Mouse (Mus musculus): ENCODE measurements around the gene Lemd1.
"Not testable (repeated sequence)": the region's sequence is repeated elsewhere in the genome, so short reads cannot be mapped to it uniquely, and the experiment has no call there.

The Lemd1 gene

GRCm38 (mm10) chr1:132191093-132191785, at the start of gene Lemd1, which contains the start of gene AC124108.1:
Lemd1 (plus strand) TSS chr1:132191431.
AC124108.1 (plus strand) TSS chr1:132191457.
- DNase-seq (ENCODE audit: low read depth, low spot score): no peak

GRCm38 (mm10) chr1:132141753-132142152, 49.5 kb upstream of the Lemd1 start:
- no peak for DNase-seq (ENCODE audit: low read depth, low spot score)

- DNase-seq (ENCODE audit: low read depth, low spot score): no peak
Measured at GRCm38 (mm10) chr1:132143079-132143478, 48.2 kb upstream of the Lemd1 start.

DNA sequence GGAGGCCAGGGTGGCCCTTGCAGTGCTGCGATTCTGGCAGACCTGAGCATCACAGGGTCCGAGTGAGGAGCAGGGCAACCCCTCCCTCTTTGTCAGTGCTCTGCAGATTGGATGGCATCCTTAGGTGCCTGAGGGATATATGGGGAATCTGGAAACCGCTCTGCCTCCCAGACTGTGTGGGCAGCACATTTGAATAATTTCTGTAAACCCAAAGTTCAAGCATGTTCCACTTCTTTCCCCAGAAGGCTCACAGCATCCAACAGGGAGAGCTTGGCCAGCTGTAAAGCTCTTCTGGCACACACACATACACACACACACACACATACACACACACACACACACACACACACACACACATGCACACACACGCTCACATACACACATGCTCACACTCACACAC, 47.5 kb upstream of the Lemd1 start:
- DNase-seq (ENCODE audit: low read depth, low spot score): peak; percentile 80

DNA sequence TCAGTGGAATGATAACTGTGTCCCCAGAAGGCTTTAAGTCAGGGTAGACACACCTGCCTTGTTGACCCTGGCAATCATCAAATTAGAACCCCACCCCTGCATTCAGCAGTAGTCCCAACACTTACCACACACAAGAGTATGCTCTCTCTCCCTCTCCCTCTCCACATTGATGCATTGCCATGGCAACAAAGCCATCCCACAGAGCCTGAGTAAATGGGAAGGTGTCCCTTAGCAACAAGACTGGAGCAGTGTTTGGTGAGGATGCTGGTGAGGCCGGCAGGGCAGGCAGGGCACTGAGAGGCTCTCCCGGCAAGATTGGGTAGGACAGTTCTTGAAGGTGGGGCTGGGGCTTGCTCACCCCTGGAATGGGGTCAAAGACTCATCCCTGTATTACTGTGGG, 47.0 kb upstream of the Lemd1 start:
- DNase-seq (ENCODE audit: low read depth, low spot score): peak; percentile 94

GRCm38 (mm10) chr1:132144837-132145236, 46.4 kb upstream of the Lemd1 start:
- DNase-seq (ENCODE audit: low read depth, low spot score): no peak

DNA sequence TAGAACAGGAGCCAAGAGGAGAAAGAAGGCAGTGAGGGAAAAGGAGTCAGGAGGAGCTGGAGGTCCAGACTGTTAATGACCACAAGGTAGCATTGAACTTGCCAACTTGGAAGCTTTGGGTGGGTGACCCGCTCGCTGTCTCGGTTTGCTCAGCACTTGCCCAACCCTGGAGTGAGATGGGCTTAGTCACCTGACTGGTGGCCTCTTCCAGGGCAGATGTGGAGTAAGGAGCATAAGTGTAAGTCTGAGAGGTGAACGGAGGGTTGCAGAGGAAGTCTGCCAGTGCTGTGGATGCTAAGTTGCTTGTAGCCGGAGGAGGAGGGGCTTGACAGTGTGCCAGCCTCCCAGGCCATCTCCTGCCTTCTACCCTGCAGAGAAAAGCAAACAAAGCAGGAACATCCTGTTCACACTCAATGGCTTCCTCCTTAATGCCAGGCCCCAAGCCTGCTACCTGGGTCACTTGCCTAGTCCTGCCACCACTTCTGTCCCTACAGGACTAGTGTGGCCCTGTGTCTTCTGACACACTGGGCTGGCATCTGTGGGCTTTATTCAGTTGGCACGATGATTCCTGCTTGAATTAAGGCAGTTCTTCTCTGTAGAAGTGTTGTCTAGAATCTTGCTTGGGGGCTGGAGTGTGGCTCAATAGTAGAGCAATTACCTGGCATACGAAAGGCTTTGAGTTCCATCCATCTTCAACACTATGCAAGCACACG, 45.1 kb upstream of the Lemd1 start:
- DNase-seq (ENCODE audit: low read depth, low spot score): no peak

- DNase-seq (ENCODE audit: low read depth, low spot score): no peak
Measured at GRCm38 (mm10) chr1:132149410-132149809, 41.8 kb upstream of the Lemd1 start.

DNA sequence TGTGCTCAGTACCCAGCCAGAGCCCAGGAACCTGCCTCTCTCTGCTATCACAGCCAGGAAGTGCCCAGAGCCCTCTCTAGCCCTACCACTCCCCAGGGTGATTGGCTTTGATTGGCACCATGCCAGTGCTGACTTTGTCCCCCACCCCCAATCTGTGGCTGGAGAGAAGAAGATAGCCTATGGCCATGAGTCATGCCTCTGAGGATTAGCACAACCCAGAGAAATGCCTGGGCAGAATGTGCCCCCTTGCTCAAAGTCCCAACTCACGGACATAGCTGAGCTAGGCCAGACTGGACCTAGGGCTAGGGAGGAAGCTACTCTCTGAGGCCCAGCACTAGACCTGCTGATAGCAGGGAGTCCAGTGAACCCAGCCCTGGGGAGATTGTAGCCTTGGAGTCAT, 41.1 kb upstream of the Lemd1 start:
- no peak for DNase-seq (ENCODE audit: low read depth, low spot score)

DNA sequence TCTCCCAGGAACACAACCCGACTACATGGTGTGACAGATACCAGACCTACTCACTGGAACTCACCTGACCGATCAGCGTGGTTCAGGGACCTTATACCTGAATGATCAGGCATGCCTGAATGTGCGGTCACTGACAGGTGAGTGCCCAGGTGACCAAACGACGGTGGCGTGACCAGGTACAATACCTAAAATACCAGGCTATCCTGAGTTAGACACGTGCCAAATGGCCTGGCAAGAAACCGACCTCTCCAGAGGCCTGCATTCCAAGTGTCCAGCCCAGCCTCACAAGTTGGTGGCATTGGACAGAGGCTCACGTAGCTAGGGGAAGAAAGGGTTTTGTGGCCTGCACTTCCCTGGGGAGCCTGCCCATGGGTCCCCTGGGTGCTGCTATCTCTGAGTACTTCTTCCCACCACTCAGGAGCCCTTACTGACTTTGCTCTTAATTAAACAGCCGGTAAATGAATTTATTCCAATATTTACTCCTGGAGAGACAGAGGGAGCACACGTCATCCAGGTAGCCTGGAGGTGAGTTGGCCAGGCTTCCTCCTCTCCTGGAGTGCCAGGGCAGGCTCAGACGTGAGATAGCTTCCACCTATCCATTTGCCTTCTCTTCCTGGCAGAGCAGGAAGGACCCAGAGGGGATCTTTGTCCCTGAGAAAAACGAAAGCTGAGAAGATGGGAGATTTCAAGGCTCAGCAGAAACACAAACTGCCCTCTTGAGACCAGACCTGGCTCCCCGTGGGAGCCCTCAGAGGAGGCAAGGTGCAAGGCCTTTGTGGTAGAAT, 40.2 kb upstream of the Lemd1 start:
- DNase-seq (ENCODE audit: low read depth, low spot score): no peak

- no peak for DNase-seq (ENCODE audit: low read depth, low spot score)
Measured at GRCm38 (mm10) chr1:132151908-132152307, 39.3 kb upstream of the Lemd1 start.

- no peak for DNase-seq (ENCODE audit: low read depth, low spot score)
Measured at GRCm38 (mm10) chr1:132153086-132153690, 38.0 kb upstream of the Lemd1 start.

- DNase-seq (ENCODE audit: low read depth, low spot score): peak; percentile 35
Measured at GRCm38 (mm10) chr1:132153691-132154090, 37.5 kb upstream of the Lemd1 start.

- DNase-seq (ENCODE audit: low read depth, low spot score): peak; percentile 88
Measured at GRCm38 (mm10) chr1:132155737-132156136, 35.5 kb upstream of the Lemd1 start.

GRCm38 (mm10) chr1:132157016-132157781, 34.0 kb upstream of the Lemd1 start:
- peak; percentile 96 for DNase-seq (ENCODE audit: low read depth, low spot score)

DNA sequence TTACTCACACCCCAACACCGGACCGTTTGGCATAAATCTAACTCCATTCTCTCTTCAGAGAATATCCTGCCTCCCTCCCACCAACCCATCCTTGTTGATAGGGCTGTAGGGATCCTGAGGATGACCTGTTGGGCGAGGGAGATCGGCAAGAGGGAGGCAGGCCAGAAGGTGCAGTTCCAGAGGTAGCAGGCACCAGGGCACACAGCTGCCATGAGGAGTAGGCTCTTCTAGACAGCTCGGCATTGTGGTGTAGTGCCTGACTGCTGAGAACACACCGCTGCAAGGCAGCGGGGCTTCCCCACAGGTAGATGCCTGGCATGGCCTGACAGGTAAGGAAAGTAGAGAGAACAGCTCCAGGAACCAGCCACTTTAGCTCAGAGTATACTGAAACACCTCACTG, 33.4 kb upstream of the Lemd1 start:
- DNase-seq (ENCODE audit: low read depth, low spot score): no peak

GRCm38 (mm10) chr1:132158741-132159140, 32.5 kb upstream of the Lemd1 start:
- DNase-seq (ENCODE audit: low read depth, low spot score): peak; percentile 33

GRCm38 (mm10) chr1:132159681-132160080, 31.6 kb upstream of the Lemd1 start:
- no peak for DNase-seq (ENCODE audit: low read depth, low spot score)

- peak; percentile 79 for DNase-seq (ENCODE audit: low read depth, low spot score)
Measured at GRCm38 (mm10) chr1:132161211-132161880, 29.9 kb upstream of the Lemd1 start.

DNA sequence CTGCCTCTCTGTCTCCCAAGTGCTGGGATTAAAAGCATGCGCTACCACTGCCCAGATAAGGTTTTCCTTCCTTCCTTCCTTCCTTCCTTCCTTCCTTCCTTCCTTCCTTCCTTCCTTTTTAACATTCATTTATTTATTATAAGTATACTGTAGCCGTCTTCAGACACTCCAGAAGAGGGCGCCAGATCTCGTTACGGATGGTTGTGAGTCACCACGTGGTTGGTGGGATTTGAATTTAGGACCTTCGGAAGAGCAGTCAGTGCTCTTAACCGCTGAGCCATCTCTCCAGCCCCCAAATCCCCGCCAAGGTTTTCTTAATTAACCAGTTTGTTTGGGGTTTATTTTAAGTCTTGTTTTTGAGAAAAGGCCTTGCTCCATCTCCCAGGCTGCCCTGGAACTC, 28.6 kb upstream of the Lemd1 start:
- DNase-seq (ENCODE audit: low read depth, low spot score): not testable (repeated sequence)

Data from brain, adult 2 months (tissue).